Mouse (Mus musculus) lung, postnatal 0 days (tissue): ENCODE data around the gene Ehd1.

ENCODE experiments used
- CTCF ChIP-seq: IDR thresholded peaks from 2 replicates; pipeline ENCODE4 v1.5.1; 2016; ENCODE audit warnings: antibody characterized with exemption, mild to moderate bottlenecking
- EP300 ChIP-seq: IDR thresholded peaks from 2 replicates; pipeline ENCODE4 v1.6.1; 2016; ENCODE audit warnings: antibody characterized with exemption, mild to moderate bottlenecking, control low read depth

- TF ChIP-seq CTCF (no peak), EP300 (no peak)
Measured at GRCm38 (mm10) chr19:6343996-6344395, 67.5 kb downstream of the Ehd1 start.
